Mouse (Mus musculus) CH12.LX (cell line): ENCODE measurements around the gene Kpna3. TPM values are rescaled to one million over a fixed set of nuclear protein-coding genes. Genes with fewer than 3 reads are reported as not detected.

Experiments
- DNase-seq: peaks from one replicate; pipeline ENCODE4 v3.0.0-alpha.2; 2013; ENCODE audit errors: extremely low read depth
- H3K27ac ChIP-seq: 2 replicates; pipeline ENCODE4 v1.5.1; 2012; ENCODE audit warnings: low read depth, mild to moderate bottlenecking, control low read depth, moderate library complexity; ENCODE audit not compliant: insufficient read depth
- H3K27me3 ChIP-seq: replicated peaks from 2 replicates; pipeline ENCODE3; 2012; ENCODE audit warnings: inconsistent platforms
- H3K36me3 ChIP-seq, 2 experiments: replicated peaks in 1 of 2; 2 replicates each; pipeline versions ENCODE3 to v1.6.1; 2012; ENCODE audit warnings: inconsistent platforms in 1 of 2, low read length in 1 of 2, mild to moderate bottlenecking in 1 of 2, mixed read lengths in 1 of 2, moderate library complexity in 1 of 2; ENCODE audit not compliant: control insufficient read depth in 1 of 2, insufficient read depth in 1 of 2
- H3K4me1 ChIP-seq, 2 experiments: 2 replicates each; pipeline ENCODE4 v1.6.1; 2012; ENCODE audit warnings: inconsistent platforms in 1 of 2, moderate library complexity in 1 of 2; ENCODE audit not compliant: insufficient read depth in 2 of 2, control insufficient read depth in 1 of 2
- H3K4me2 ChIP-seq: 2 replicates; pipeline ENCODE4 v1.6.1; 2012; ENCODE audit warnings: low read depth, mild to moderate bottlenecking, control low read depth; ENCODE audit not compliant: poor library complexity, insufficient read depth, severe bottlenecking
- H3K4me3 ChIP-seq, 3 experiments: fragments of 150-350 bp in 1 of 3; sonication (generic) in 1 of 3; replicated peaks in 1 of 3; 2 replicates each; pipeline versions ENCODE3 to v1.5.1; 2011 to 2012; ENCODE audit warnings: low read depth in 2 of 3, low read length in 2 of 3, mild to moderate bottlenecking in 2 of 3, moderate library complexity in 2 of 3, control low read depth in 1 of 3, improper control_type of control experiment in 1 of 3, inconsistent platforms in 1 of 3, mixed read lengths in 1 of 3; ENCODE audit not compliant: poor library complexity in 1 of 3
- H3K79me2 ChIP-seq: replicated peaks from 2 replicates; pipeline ENCODE4 v1.6.1; 2012; ENCODE audit warnings: mild to moderate bottlenecking, moderate library complexity; ENCODE audit not compliant: control insufficient read depth, poor library complexity, insufficient read depth, severe bottlenecking; ENCODE audit errors: extremely low read depth
- H3K9ac ChIP-seq: 2 replicates; pipeline ENCODE4 v1.6.1; 2012; ENCODE audit warnings: low read depth, mild to moderate bottlenecking, control low read depth, moderate library complexity; ENCODE audit not compliant: insufficient read depth
- H3K9me3 ChIP-seq: replicated peaks from 2 replicates; pipeline ENCODE3; 2012; ENCODE audit warnings: low read length, inconsistent platforms, mixed read lengths
- CTCF ChIP-seq, 2 experiments: IDR thresholded peaks in 1 of 2; conservative IDR thresholded peaks in 1 of 2; 2 replicates each; pipeline ENCODE4 v1.5.1; 2011 to 2012; ENCODE audit warnings: low read depth in 2 of 2, low read length in 2 of 2, improper control_type of control experiment in 1 of 2, inconsistent platforms in 1 of 2, mild to moderate bottlenecking in 1 of 2, moderate library complexity in 1 of 2
- ELF1 ChIP-seq: IDR thresholded peaks from 2 replicates; pipeline ENCODE4 v1.6.1; 2014; ENCODE audit warnings: low read depth, mild to moderate bottlenecking, inconsistent platforms, low read length, improper control_type of control experiment
- RAD21 ChIP-seq: IDR thresholded peaks from 2 replicates; pipeline ENCODE4 v1.6.1; 2011; ENCODE audit warnings: low read depth, mild to moderate bottlenecking, low read length, improper control_type of control experiment, moderate library complexity
- SMC3 ChIP-seq: IDR thresholded peaks from 2 replicates; pipeline ENCODE4 v1.6.1; 2011; ENCODE audit warnings: low read depth, low read length, improper control_type of control experiment
- ZKSCAN1 ChIP-seq: IDR thresholded peaks from 2 replicates; pipeline ENCODE4 v1.6.1; 2012; ENCODE audit warnings: low read depth, inconsistent platforms, low read length, improper control_type of control experiment, borderline replicate concordance
- dilution Hi-C: fragments of 300-500 bp; cut with MboI; formaldehyde crosslinking; loops from 2 replicates; pipeline ENCODE4 v1.14.3; 2020; ENCODE audit warnings: low sequenced_read_pairs; ENCODE audit not compliant: extremely low pct_unique_long_range_greater_than_20kb, extremely low pct_ligation_motif_present
- in situ Hi-C: fragments of 300-500 bp; cut with MboI; formaldehyde crosslinking; loops from 3 replicates; pipeline ENCODE4 v1.14.3; 2019; ENCODE audit warnings: low sequenced_read_pairs, low pct_ligation_motif_present, low pct_unique_long_range_greater_than_20kb, mixed read lengths
- polyA plus RNA-seq: library from polyadenylated mRNA; unstranded; fragments of >175 nt; gene quantifications from 2 replicates; pipeline ENCODE4 v1.2.1, GENCODE M21; 2012; ENCODE audit warnings: low read depth; ENCODE audit not compliant: insufficient read length
- total RNA-seq, 2 experiments: library from RNA; depleted of rRNA; stranded (reverse); fragments of 300-350 nt in 1 of 2; fragments of >200 nt in 1 of 2; gene quantifications; 2 replicates each; pipeline ENCODE4 v1.2.3; 2012 to 2014

The Kpna3 gene
- total and polyA plus RNA-seq, 3 experiments: 21.3 to 85.9 (median 75.4) TPM

- H3K27ac ChIP-seq: no peak overlapping the region
- H3K9ac ChIP-seq: no peak overlapping the region
- H3K4me3 ChIP-seq: no peak overlapping the region
- TF ChIP-seq ELF1 (no peak), RAD21 (peak; percentile 43), SMC3 (peak; percentile 49), ZKSCAN1 (no peak), CTCF (conservative IDR thresholded peaks at IDR 0.05 in 1 of 2, IDR thresholded peaks at IDR 0.05 in 1 of 2; ENCODE audit: low read depth in 2 of 2, low read length in 2 of 2) (peak; percentile 58 to 75)
- DNase-seq: peak; percentile 70
- peaks cover 2 to 7% of the 10 kb centered on the region in 2 experiments; a peak in 3 of 4 replicates for H3K4me1 ChIP-seq
- in situ Hi-C loops (no loop called here), dilution Hi-C loops (no loop called here)
- H3K79me2 ChIP-seq: no peaks in the 10 kb centered on the region
- H3K27me3 ChIP-seq: no peaks in the 10 kb centered on the region
- H3K4me2 ChIP-seq: no peak overlapping the region; the same call in 1 of the 2 replicates
- H3K36me3 ChIP-seq: no peaks in the 10 kb centered on the region
- no peaks in the 10 kb centered on the region for H3K9me3 ChIP-seq
Observed at GRCm38 (mm10) chr14:61316861-61317260, 122.8 kb downstream of the Kpna3 start.

Other genes starting within 250 kb of the Kpna3 start
- gene Sgcg, start 181.4 kb downstream of the Kpna3 start, total RNA-seq (2012; rRNA removed): not detected in 2 replicates
- gene Sgcg, start 181.4 kb downstream of the Kpna3 start, total RNA-seq (2014; rRNA removed): not detected in 2 replicates
- gene Sgcg, start 181.4 kb downstream of the Kpna3 start, polyA plus RNA-seq: not detected in 2 replicates
- 0.71 and 1.1 TPM in 2 replicates for gene Arl11, start 130.1 kb downstream of the Kpna3 start, total RNA-seq (2012; rRNA removed)
- 10.9 and 11.7 TPM in 2 replicates for gene Arl11, start 130.1 kb downstream of the Kpna3 start, total RNA-seq (2014; rRNA removed)
- gene Arl11, start 130.1 kb downstream of the Kpna3 start, polyA plus RNA-seq: 11.4 and 12.2 TPM in 2 replicates
- gene Ebpl, start 79.4 kb downstream of the Kpna3 start, total RNA-seq (2012; rRNA removed): 3.6 and 3.7 TPM in 2 replicates
- gene Ebpl, start 79.4 kb downstream of the Kpna3 start, total RNA-seq (2014; rRNA removed): 4.8 TPM in 2 replicates
- 10.2 and 12.9 TPM in 2 replicates for gene Ebpl, start 79.4 kb downstream of the Kpna3 start, polyA plus RNA-seq
- 10.6 and 11.1 TPM in 2 replicates for gene Spryd7, start 117.0 kb upstream of the Kpna3 start, total RNA-seq (2012; rRNA removed)
- gene Spryd7, start 117.0 kb upstream of the Kpna3 start, total RNA-seq (2014; rRNA removed): 23.1 and 24.2 TPM in 2 replicates
- gene Spryd7, start 117.0 kb upstream of the Kpna3 start, polyA plus RNA-seq: 14.0 and 15.3 TPM in 2 replicates
- 3.2 and 3.9 TPM in 2 replicates for gene Trim13, start 158.4 kb upstream of the Kpna3 start, total RNA-seq (2012; rRNA removed)
- 7.9 and 11.3 TPM in 2 replicates for gene Trim13, start 158.4 kb upstream of the Kpna3 start, total RNA-seq (2014; rRNA removed)
- gene Trim13, start 158.4 kb upstream of the Kpna3 start, polyA plus RNA-seq: 5.7 and 7.5 TPM in 2 replicates
- not detected in 2 replicates for gene Kcnrg, start 167.6 kb upstream of the Kpna3 start, total RNA-seq (2012; rRNA removed)
- gene Kcnrg, start 167.6 kb upstream of the Kpna3 start, total RNA-seq (2014; rRNA removed): 0.12 and 0.26 TPM in 2 replicates
- 0.13 TPM in 1 of 2 replicates, not detected in the other for gene Kcnrg, start 167.6 kb upstream of the Kpna3 start, polyA plus RNA-seq